Mouse (Mus musculus): Measurements from ENCODE around the gene Phf24. TPM values are rescaled to one million over a fixed set of nuclear protein-coding genes. Genes with fewer than 3 reads are reported as not detected.

Gene Phf24
- polyA plus RNA-seq, 1 experiment from 2014 or later, result 0.83 TPM

- Histone ChIP-seq H3K4me3 (ENCODE audit: low read length) (no peak overlapping the region), H3K36me3 (ENCODE audit: control insufficient read depth, insufficient read depth, low read length) (no peaks in the 10 kb centered on the region), H3K27ac (ENCODE audit: low read length) (no peak overlapping the region), H3K27me3 (replicated peaks; ENCODE audit: control insufficient read depth, insufficient read depth, low read length) (no peaks in the 10 kb centered on the region), H3K4me1 (ENCODE audit: control insufficient read depth, insufficient read depth, low read length) (no peaks in the 10 kb centered on the region), H3K9ac (ENCODE audit: low read depth, low read length) (no peak overlapping the region), H3K4me2 (ENCODE audit: low read depth, low read length) (no peak overlapping the region), H3K9me3 (ENCODE audit: control insufficient read depth, low read length) (no peaks in the 10 kb centered on the region)
- peak; percentile 77 for ATAC-seq
- 72% methylated on average over 16 of the region's 16 CpGs for WGBS
Observed at GRCm38 (mm10) chr4:42879829-42880676, 36.4 kb upstream of the Phf24 start.

GRCm38 (mm10) chr4:42880677-42880948 lies 35.8 kb upstream of the Phf24 start:
- ATAC-seq, result no peak
- no peak overlapping the region for H3K27ac ChIP-seq (ENCODE audit: low read length)
- H3K27me3 ChIP-seq (replicated peaks; ENCODE audit: control insufficient read depth, insufficient read depth, low read length), result no peaks in the 10 kb centered on the region
- no peaks in the 10 kb centered on the region for H3K36me3 ChIP-seq (ENCODE audit: control insufficient read depth, insufficient read depth, low read length)
- no peak overlapping the region for H3K4me3 ChIP-seq (ENCODE audit: low read length)
- H3K4me1 ChIP-seq (ENCODE audit: control insufficient read depth, insufficient read depth, low read length), result no peaks in the 10 kb centered on the region
- no peak overlapping the region for H3K9ac ChIP-seq (ENCODE audit: low read depth, low read length)
- H3K9me3 ChIP-seq (ENCODE audit: control insufficient read depth, low read length), result no peaks in the 10 kb centered on the region
- 52% methylated on average over 1 of the region's 1 CpGs for WGBS
- H3K4me2 ChIP-seq (ENCODE audit: low read depth, low read length), result no peak overlapping the region

GRCm38 (mm10) chr4:42886926-42887325 lies 29.5 kb upstream of the Phf24 start:
- H3K27ac ChIP-seq (ENCODE audit: low read length), result no peak overlapping the region
- H3K4me2 ChIP-seq (ENCODE audit: low read depth, low read length), result no peak overlapping the region
- no peaks in the 10 kb centered on the region for H3K36me3 ChIP-seq (ENCODE audit: control insufficient read depth, insufficient read depth, low read length)
- H3K9me3 ChIP-seq (ENCODE audit: control insufficient read depth, low read length), result no peaks in the 10 kb centered on the region
- H3K4me1 ChIP-seq (ENCODE audit: control insufficient read depth, insufficient read depth, low read length), result no peaks in the 10 kb centered on the region
- 88% methylated on average over 6 of the region's 6 CpGs for WGBS
- H3K9ac ChIP-seq (ENCODE audit: low read depth, low read length), result no peak overlapping the region
- no peaks in the 10 kb centered on the region for H3K27me3 ChIP-seq (replicated peaks; ENCODE audit: control insufficient read depth, insufficient read depth, low read length)
- H3K4me3 ChIP-seq (ENCODE audit: low read length), result no peak overlapping the region
- no peak for ATAC-seq

- no peak overlapping the region for H3K27ac ChIP-seq (ENCODE audit: low read length)
- H3K4me2 ChIP-seq (ENCODE audit: low read depth, low read length), result no peak overlapping the region
- H3K36me3 ChIP-seq (ENCODE audit: control insufficient read depth, insufficient read depth, low read length), result no peaks in the 10 kb centered on the region
- H3K9ac ChIP-seq (ENCODE audit: low read depth, low read length), result no peak overlapping the region
- WGBS, result 92% methylated on average over 6 of the region's 6 CpGs
- no peak overlapping the region for H3K4me3 ChIP-seq (ENCODE audit: low read length)
- no peaks in the 10 kb centered on the region for H3K4me1 ChIP-seq (ENCODE audit: control insufficient read depth, insufficient read depth, low read length)
- no peaks in the 10 kb centered on the region for H3K27me3 ChIP-seq (replicated peaks; ENCODE audit: control insufficient read depth, insufficient read depth, low read length)
- no peak for ATAC-seq
- H3K9me3 ChIP-seq (ENCODE audit: control insufficient read depth, low read length), result no peaks in the 10 kb centered on the region
Observed at GRCm38 (mm10) chr4:42888806-42889205, 27.7 kb upstream of the Phf24 start.

- H3K9ac ChIP-seq (ENCODE audit: low read depth, low read length), result no peak overlapping the region
- H3K36me3 ChIP-seq (ENCODE audit: control insufficient read depth, insufficient read depth, low read length), result no peaks in the 10 kb centered on the region
- no peaks in the 10 kb centered on the region for H3K27me3 ChIP-seq (replicated peaks; ENCODE audit: control insufficient read depth, insufficient read depth, low read length)
- no peak overlapping the region for H3K4me2 ChIP-seq (ENCODE audit: low read depth, low read length)
- ATAC-seq, result no peak
- no peaks in the 10 kb centered on the region for H3K4me1 ChIP-seq (ENCODE audit: control insufficient read depth, insufficient read depth, low read length)
- H3K27ac ChIP-seq (ENCODE audit: low read length), result no peak overlapping the region
- WGBS, result 67% methylated on average over 7 of the region's 7 CpGs
- no peaks in the 10 kb centered on the region for H3K9me3 ChIP-seq (ENCODE audit: control insufficient read depth, low read length)
- no peak overlapping the region for H3K4me3 ChIP-seq (ENCODE audit: low read length)
Observed at GRCm38 (mm10) chr4:42891176-42891575, 25.3 kb upstream of the Phf24 start.

GRCm38 (mm10) chr4:42895118-42895517 lies 21.3 kb upstream of the Phf24 start:
- no peak for ATAC-seq
- Histone ChIP-seq H3K4me2 (ENCODE audit: low read depth, low read length) (no peak overlapping the region), H3K4me3 (ENCODE audit: low read length) (no peak overlapping the region), H3K27me3 (replicated peaks; ENCODE audit: control insufficient read depth, insufficient read depth, low read length) (no peaks in the 10 kb centered on the region), H3K27ac (ENCODE audit: low read length) (no peak overlapping the region), H3K4me1 (ENCODE audit: control insufficient read depth, insufficient read depth, low read length) (no peaks in the 10 kb centered on the region), H3K36me3 (ENCODE audit: control insufficient read depth, insufficient read depth, low read length) (no peaks in the 10 kb centered on the region), H3K9me3 (ENCODE audit: control insufficient read depth, low read length) (no peaks in the 10 kb centered on the region), H3K9ac (ENCODE audit: low read depth, low read length) (no peak overlapping the region)
- WGBS, result 70% methylated on average over 7 of the region's 7 CpGs

- H3K27ac ChIP-seq (ENCODE audit: low read length), result no peak overlapping the region
- WGBS, result 35% methylated on average over 3 of the region's 3 CpGs
Observed at GRCm38 (mm10) chr4:42898914-42899313, 17.5 kb upstream of the Phf24 start.

GRCm38 (mm10) chr4:42900878-42901277 lies 15.6 kb upstream of the Phf24 start:
- no peak for ATAC-seq
- H3K27me3 ChIP-seq (replicated peaks; ENCODE audit: control insufficient read depth, insufficient read depth, low read length), result no peaks in the 10 kb centered on the region
- no peak overlapping the region for H3K4me2 ChIP-seq (ENCODE audit: low read depth, low read length)
- H3K27ac ChIP-seq (ENCODE audit: low read length), result no peak overlapping the region
- no peak overlapping the region for H3K9ac ChIP-seq (ENCODE audit: low read depth, low read length)
- H3K4me3 ChIP-seq (ENCODE audit: low read length), result no peak overlapping the region
- WGBS, result 61% methylated on average over 5 of the region's 5 CpGs
- no peaks in the 10 kb centered on the region for H3K9me3 ChIP-seq (ENCODE audit: control insufficient read depth, low read length)
- no peaks in the 10 kb centered on the region for H3K36me3 ChIP-seq (ENCODE audit: control insufficient read depth, insufficient read depth, low read length)
- no peaks in the 10 kb centered on the region for H3K4me1 ChIP-seq (ENCODE audit: control insufficient read depth, insufficient read depth, low read length)

More at GRCm38 (mm10) chr4:42898914-42899313, 17.5 kb upstream of the Phf24 start:
- Histone ChIP-seq H3K4me3 (ENCODE audit: low read length) (no peak overlapping the region), H3K4me1 (ENCODE audit: control insufficient read depth, insufficient read depth, low read length) (no peaks in the 10 kb centered on the region), H3K36me3 (ENCODE audit: control insufficient read depth, insufficient read depth, low read length) (no peaks in the 10 kb centered on the region), H3K4me2 (ENCODE audit: low read depth, low read length) (no peak overlapping the region), H3K27me3 (replicated peaks; ENCODE audit: control insufficient read depth, insufficient read depth, low read length) (no peaks in the 10 kb centered on the region), H3K9me3 (ENCODE audit: control insufficient read depth, low read length) (no peaks in the 10 kb centered on the region), H3K9ac (ENCODE audit: low read depth, low read length) (no peak overlapping the region)
- ATAC-seq, result no peak

GRCm38 (mm10) chr4:42902174-42902573 lies 14.3 kb upstream of the Phf24 start:
- WGBS, result 50% methylated on average over 9 of the region's 9 CpGs
- H3K36me3 ChIP-seq (ENCODE audit: control insufficient read depth, insufficient read depth, low read length), result no peaks in the 10 kb centered on the region
- no peak overlapping the region for H3K9ac ChIP-seq (ENCODE audit: low read depth, low read length)
- no peaks in the 10 kb centered on the region for H3K27me3 ChIP-seq (replicated peaks; ENCODE audit: control insufficient read depth, insufficient read depth, low read length)
- H3K9me3 ChIP-seq (ENCODE audit: control insufficient read depth, low read length), result no peaks in the 10 kb centered on the region
- H3K4me1 ChIP-seq (ENCODE audit: control insufficient read depth, insufficient read depth, low read length), result no peaks in the 10 kb centered on the region
- H3K4me3 ChIP-seq (ENCODE audit: low read length), result no peak overlapping the region
- no peak overlapping the region for H3K4me2 ChIP-seq (ENCODE audit: low read depth, low read length)
- ATAC-seq, result no peak
- no peak overlapping the region for H3K27ac ChIP-seq (ENCODE audit: low read length)

- H3K9ac ChIP-seq (ENCODE audit: low read depth, low read length), result no peak overlapping the region
- no peak overlapping the region for H3K4me2 ChIP-seq (ENCODE audit: low read depth, low read length)
- no peaks in the 10 kb centered on the region for H3K27me3 ChIP-seq (replicated peaks; ENCODE audit: control insufficient read depth, insufficient read depth, low read length)
- H3K9me3 ChIP-seq (ENCODE audit: control insufficient read depth, low read length), result no peaks in the 10 kb centered on the region
- no peak overlapping the region for H3K4me3 ChIP-seq (ENCODE audit: low read length)
- ATAC-seq, result no peak
- no peaks in the 10 kb centered on the region for H3K4me1 ChIP-seq (ENCODE audit: control insufficient read depth, insufficient read depth, low read length)
- H3K36me3 ChIP-seq (ENCODE audit: control insufficient read depth, insufficient read depth, low read length), result no peaks in the 10 kb centered on the region
- no peak overlapping the region for H3K27ac ChIP-seq (ENCODE audit: low read length)
- 90% methylated on average over 5 of the region's 5 CpGs for WGBS
Observed at GRCm38 (mm10) chr4:42902730-42903129, 13.7 kb upstream of the Phf24 start.

Measured in intestine, embryonic 16.5 days (tissue).